Mouse (Mus musculus) neural tube, embryonic 11.5 days (tissue): ENCODE results near the gene Tead3. TPM values are rescaled to one million over a fixed set of nuclear protein-coding genes. Genes with fewer than 3 reads are reported as not detected.
A peak's percentile ranks its signal among the peaks of the same experiment; 100 is the strongest.

Experiments
- ATAC-seq: fragments of 200-750 bp; cut with Nextera tagmentation; 2 replicates; pipeline ENCODE4 v1.8.0; 2017; ENCODE audit warnings: moderate number of reproducible peaks, mild to moderate bottlenecking, moderate TSS enrichment, moderate library complexity; ENCODE audit not compliant: insufficient read depth, low FRiP score, low TSS enrichment
- DNase-seq: peaks from one replicate; pipeline ENCODE4 v3.0.0-alpha.2; 2015; ENCODE audit warnings: low spot score
- H3K27ac ChIP-seq: fragments of 300-500 bp; sonication (generic); 2 replicates; pipeline ENCODE4 v1.5.1; 2014; ENCODE audit warnings: low read depth, mild to moderate bottlenecking, low read length
- H3K27me3 ChIP-seq: fragments of 300-500 bp; sonication (generic); 2 replicates; pipeline ENCODE4 v1.6.1; 2014; ENCODE audit warnings: mild to moderate bottlenecking, low read length, mixed read lengths; ENCODE audit not compliant: control insufficient read depth, insufficient read depth
- H3K36me3 ChIP-seq: fragments of 300-500 bp; sonication (generic); 2 replicates; pipeline ENCODE4 v1.6.1; 2014; ENCODE audit warnings: mild to moderate bottlenecking, low read length, moderate library complexity, mixed read lengths; ENCODE audit not compliant: control insufficient read depth, insufficient read depth
- H3K4me1 ChIP-seq: fragments of 300-500 bp; sonication (generic); 2 replicates; pipeline ENCODE4 v1.6.1; 2014; ENCODE audit warnings: low read length, mixed read lengths; ENCODE audit not compliant: control insufficient read depth, insufficient read depth
- H3K4me2 ChIP-seq: fragments of 300-500 bp; sonication (generic); 2 replicates; pipeline ENCODE4 v1.6.1; 2014; ENCODE audit warnings: low read depth, mild to moderate bottlenecking, moderate library complexity
- H3K4me3 ChIP-seq: fragments of 300-500 bp; sonication (generic); 2 replicates; pipeline ENCODE4 v1.5.1; 2014; ENCODE audit warnings: low read depth, low read length
- H3K9ac ChIP-seq: fragments of 300-500 bp; sonication (generic); 2 replicates; pipeline ENCODE4 v1.6.1; 2014; ENCODE audit warnings: mild to moderate bottlenecking, low read length
- H3K9me3 ChIP-seq: fragments of 300-500 bp; sonication (generic); 2 replicates; pipeline ENCODE4 v1.6.1; 2016; ENCODE audit warnings: low read length; ENCODE audit not compliant: control insufficient read depth
- WGBS: fragments of 180-500 bp; shearing (Covaris S2); extraction: QIAGEN DNeasy Blood & Tissue Kit; methylation state at CpG from one replicate; pipeline ENCODE4 v1.1.7; 2014; 5-methylcytosine and 5-hydroxymethylcytosine counted together
- polyA plus RNA-seq: library from polyadenylated mRNA; unstranded; fragments of >200 nt; fragmentation: Nextera tagmentation; extraction: Ambion mirVana; gene quantifications from 2 replicates; pipeline ENCODE4 v1.2.1, GENCODE M21; 2014

Tead3 gene
- polyA plus RNA-seq, 1 experiment from 2014 or later = 4.5 TPM

DNA sequence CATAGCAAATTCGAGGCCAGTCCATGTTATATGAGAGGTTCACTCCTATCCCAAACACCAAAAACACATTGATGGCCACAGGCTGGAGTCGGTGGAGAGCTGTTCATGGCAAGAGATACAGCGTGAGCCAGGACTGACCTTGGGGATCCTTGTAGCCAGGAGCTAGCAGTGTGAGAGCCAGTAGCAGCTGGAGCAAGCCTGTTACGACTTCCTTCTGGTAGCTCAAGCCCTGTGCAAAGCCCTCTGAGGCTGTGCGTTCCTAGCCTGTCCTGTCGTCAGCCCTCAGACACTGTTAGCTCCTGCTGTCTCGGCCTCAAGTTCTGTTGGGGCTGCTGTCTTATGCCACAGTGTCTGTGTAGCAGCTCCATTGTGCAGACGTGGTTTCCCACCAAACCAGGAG, 26.8 kb downstream of the Tead3 start:
- H3K36me3 ChIP-seq = 0 out of 2 replicates have a peak, but pooled peaks cover 3% of the 10 kb centered on the region
- DNase-seq (no peak), ATAC-seq (no peak)
- H3K27ac ChIP-seq = no peak overlapping the region
- no peaks in the 10 kb centered on the region for H3K9me3 ChIP-seq
- WGBS = 90% methylated on average over 8 of the region's 8 CpGs
- H3K9ac ChIP-seq = no peak overlapping the region
- no peak overlapping the region for H3K4me2 ChIP-seq
- H3K4me3 ChIP-seq = no peak overlapping the region
- H3K27me3 ChIP-seq = no peaks in the 10 kb centered on the region
- H3K4me1 ChIP-seq = peaks cover 6% of the 10 kb centered on the region

DNA sequence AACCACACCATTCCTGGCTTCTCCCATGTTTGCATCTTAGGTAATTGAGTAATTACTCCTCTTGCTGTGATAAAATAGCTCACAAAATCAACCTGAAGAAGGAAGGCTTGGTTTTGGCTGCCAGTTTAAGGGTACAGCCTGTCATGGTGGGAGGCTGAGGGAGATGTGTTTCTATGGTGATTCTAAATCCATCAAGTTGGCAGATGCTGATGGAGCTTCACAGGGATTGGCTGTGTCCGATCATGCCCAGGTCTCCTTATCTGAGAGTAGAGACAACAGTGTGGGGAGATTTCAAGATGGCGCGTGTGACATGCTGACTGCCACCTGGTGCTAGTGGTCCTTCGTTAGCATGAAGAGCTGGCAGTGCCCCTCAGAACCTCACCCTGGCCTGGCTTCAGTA, 28.9 kb downstream of the Tead3 start:
- H3K4me2 ChIP-seq = no peak overlapping the region
- ATAC-seq (no peak), DNase-seq (no peak)
- H3K36me3 ChIP-seq = peaks cover 6% of the 10 kb centered on the region; the same call in 1 of the 2 replicates
- no peaks in the 10 kb centered on the region for H3K4me1 ChIP-seq
- no peak overlapping the region for H3K9ac ChIP-seq
- no peaks in the 10 kb centered on the region for H3K27me3 ChIP-seq
- no peaks in the 10 kb centered on the region for H3K9me3 ChIP-seq
- 98% methylated on average over 4 of the region's 4 CpGs for WGBS
- H3K4me3 ChIP-seq = no peak overlapping the region
- H3K27ac ChIP-seq = no peak overlapping the region

DNA sequence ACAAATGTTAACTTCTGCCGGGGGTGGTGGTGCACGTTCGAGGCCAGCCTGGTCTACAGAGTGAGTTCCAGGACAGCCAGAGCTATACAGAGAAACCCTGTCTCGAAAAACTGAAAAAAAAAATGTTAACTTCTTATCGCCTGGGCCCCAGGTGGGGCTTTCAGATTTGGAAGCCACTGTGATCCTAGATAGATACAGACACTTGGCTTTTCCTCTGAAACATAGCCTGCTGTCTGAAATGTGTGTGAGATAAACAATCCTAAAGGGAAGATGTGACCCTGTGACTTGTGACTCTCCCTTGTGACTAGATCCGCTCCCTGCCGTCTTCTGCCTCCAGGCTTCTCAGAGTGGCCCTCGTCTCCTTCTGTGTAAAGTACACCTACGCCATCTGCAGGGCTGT, 32.9 kb downstream of the Tead3 start:
- WGBS = 84% methylated on average over 9 of the region's 9 CpGs
- no peak overlapping the region for H3K4me3 ChIP-seq
- H3K36me3 ChIP-seq = peaks cover 4% of the 10 kb centered on the region
- no peak overlapping the region for H3K4me2 ChIP-seq
- H3K27ac ChIP-seq = no peak overlapping the region
- DNase-seq = no peak
- no peak overlapping the region for H3K9ac ChIP-seq
- ATAC-seq = no peak
- no peaks in the 10 kb centered on the region for H3K9me3 ChIP-seq
- no peaks in the 10 kb centered on the region for H3K27me3 ChIP-seq
- H3K4me1 ChIP-seq = no peaks in the 10 kb centered on the region; the same call in 1 of the 2 replicates

DNA sequence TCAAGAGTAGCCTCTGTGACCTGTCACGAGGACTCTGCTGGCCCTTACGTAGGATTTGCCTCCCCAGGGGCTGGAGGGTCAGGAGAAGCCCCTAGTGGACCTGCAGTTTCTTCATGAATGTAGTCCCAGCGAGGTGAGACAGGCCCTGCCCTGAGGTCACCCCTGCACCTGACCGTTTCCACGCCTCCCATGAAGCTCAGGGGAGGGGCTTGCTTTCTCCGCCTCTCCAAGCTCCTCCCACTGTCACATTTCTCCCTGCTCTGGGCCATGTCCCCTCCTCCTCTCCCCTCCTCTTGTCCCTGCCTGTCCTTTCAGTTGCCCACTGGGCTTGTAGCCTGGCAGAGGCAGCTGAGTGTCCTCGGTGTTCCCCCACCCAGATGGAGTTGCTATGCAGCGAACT, 33.5 kb downstream of the Tead3 start:
- WGBS = 66% methylated on average over 8 of the region's 8 CpGs
- Histone ChIP-seq H3K9ac (no peak overlapping the region), H3K4me2 (no peak overlapping the region), H3K36me3 (peaks cover 4% of the 10 kb centered on the region), H3K27ac (no peak overlapping the region), H3K9me3 (no peaks in the 10 kb centered on the region), H3K4me3 (no peak overlapping the region), H3K4me1 (no peaks in the 10 kb centered on the region; the same call in 1 of the 2 replicates), H3K27me3 (no peaks in the 10 kb centered on the region)
- ATAC-seq = no peak
- no peak for DNase-seq

DNA sequence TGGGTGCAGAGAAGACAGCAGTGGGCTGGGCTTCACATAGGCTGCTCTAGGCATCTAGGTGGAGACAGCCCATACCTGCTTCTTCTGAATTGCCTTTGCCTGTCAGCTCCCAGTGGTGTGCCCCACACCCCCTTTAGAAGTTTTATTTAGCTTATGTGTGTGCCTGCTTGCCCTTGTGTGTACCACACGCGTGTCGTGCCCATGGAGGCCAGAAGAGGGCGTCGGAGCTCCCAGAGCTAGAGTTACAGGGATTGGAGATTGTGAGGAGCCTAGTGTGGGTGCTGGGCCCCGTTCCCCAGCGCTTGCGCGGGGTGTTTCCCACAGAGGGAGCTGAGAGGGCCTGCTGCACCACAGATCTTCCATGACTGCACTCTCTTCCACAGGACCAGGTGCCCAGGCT, 34.1 kb downstream of the Tead3 start:
- Histone ChIP-seq H3K27ac (no peak overlapping the region), H3K9ac (no peak overlapping the region), H3K27me3 (no peaks in the 10 kb centered on the region), H3K4me3 (no peak overlapping the region), H3K4me1 (no peaks in the 10 kb centered on the region; the same call in 1 of the 2 replicates), H3K9me3 (no peaks in the 10 kb centered on the region), H3K4me2 (no peak overlapping the region), H3K36me3 (peaks cover 4% of the 10 kb centered on the region)
- ATAC-seq = no peak
- WGBS = 89% methylated on average over 9 of the region's 9 CpGs
- no peak for DNase-seq

DNA sequence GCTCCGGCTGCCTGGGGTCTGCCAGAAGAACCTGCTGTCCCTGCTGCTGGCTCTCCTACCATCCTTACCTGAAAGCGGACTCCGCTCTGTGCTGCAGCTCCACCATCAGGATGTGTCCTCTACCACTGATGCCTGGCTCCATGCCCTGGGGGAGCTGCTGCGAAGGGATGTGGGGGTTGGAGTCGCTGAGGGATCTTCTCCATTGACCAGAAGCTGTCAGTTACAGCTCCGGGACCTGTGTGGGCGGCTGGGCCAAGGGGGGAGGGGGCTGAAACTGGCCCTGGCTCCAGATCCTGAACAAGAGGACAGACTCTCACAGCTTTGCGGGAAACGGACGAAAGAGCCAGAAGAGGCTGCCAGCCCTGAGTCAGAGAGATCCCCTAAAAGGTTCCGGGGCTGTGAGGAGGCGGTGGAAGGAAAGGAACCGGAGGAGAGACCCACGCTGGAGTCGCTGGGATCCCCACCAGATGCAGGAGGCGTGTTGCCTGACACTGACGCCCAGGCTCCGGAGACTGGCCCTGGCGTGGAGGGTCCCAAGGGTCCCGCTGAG, 34.9 kb downstream of the Tead3 start:
- no peak for DNase-seq
- H3K4me2 ChIP-seq = no peak overlapping the region
- no peak for ATAC-seq
- WGBS = 90% methylated on average over 20 of the region's 20 CpGs
- H3K36me3 ChIP-seq = peaks cover 2% of the 10 kb centered on the region
- H3K4me3 ChIP-seq = no peak overlapping the region
- H3K27me3 ChIP-seq = no peaks in the 10 kb centered on the region
- H3K9ac ChIP-seq = no peak overlapping the region
- H3K9me3 ChIP-seq = no peaks in the 10 kb centered on the region
- H3K27ac ChIP-seq = no peak overlapping the region
- H3K4me1 ChIP-seq = no peaks in the 10 kb centered on the region; the same call in 1 of the 2 replicates

DNA sequence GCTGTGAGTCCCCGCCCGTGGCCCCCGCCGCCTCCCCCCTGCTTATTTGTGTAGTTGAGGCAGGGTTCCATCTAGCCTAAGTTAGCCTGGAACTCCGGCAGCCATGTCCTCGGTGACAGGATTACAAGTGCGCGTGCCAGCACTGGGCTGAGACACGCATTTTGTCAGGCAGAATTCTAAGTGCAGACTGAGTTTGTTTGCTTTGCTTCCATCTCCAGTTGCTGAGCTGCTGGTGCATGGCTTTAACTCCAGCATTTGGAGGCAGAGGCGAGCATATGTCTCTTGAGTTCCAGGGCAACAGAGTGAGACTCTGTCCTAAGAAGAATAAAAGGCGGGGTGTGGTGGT, 36.8 kb downstream of the Tead3 start:
- Histone ChIP-seq H3K9me3 (no peaks in the 10 kb centered on the region), H3K4me2 (peak overlapping the region; percentile 76), H3K27ac (peak overlapping the region; percentile 75), H3K27me3 (no peaks in the 10 kb centered on the region), H3K36me3 (peaks cover 2% of the 10 kb centered on the region), H3K4me1 (no peaks in the 10 kb centered on the region; the same call in 1 of the 2 replicates), H3K9ac (peak overlapping the region; percentile 87), H3K4me3 (peak overlapping the region; percentile 81)
- no peak for DNase-seq
- ATAC-seq = peak; percentile 20; the same call in 1 of the 2 replicates
- 1% methylated on average over 11 of the region's 11 CpGs for WGBS

DNA sequence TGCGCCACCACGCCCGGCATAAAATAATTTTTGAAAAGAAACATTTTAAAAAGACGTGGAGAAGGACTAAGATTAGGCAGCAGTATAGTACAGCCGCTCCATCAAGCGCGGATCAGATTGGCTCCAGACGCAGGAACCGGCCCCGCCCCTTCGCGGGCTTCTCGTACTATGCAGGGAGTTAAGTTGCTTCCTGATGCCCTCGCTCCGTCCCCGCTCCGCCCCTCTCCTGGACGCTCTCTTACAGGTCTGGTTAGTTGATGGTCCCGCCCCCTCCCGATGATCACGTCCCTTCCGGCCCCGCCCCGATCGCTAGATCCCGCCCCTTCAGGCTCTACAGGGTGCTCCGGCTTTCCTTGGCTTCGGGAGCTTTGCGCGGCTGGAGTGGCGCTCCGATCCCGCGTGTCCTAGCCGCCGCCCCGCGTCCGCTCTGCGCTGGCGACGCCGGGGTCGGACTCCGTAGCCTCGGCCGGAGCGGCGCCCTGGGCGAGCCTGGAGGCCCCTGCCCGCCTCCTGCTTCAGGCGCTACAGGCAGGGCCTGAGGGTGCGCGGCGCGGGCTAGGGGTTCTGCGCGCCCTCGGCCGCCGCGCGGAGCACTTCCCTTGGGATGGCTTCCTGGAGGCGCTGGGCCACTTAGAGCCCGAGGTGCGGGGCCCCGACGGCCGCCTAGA, 37.3 kb downstream of the Tead3 start, which contains the start of gene Fance:
Fance (plus strand) TSS at position 308 of the 668 bp plus-strand sequence.
- Histone ChIP-seq H3K4me1 (peaks cover 4% of the 10 kb centered on the region; the same call in 1 of the 2 replicates), H3K9ac (peak within 1 kb of the TSS; percentile 87), H3K36me3 (peaks cover 2% of the 10 kb centered on the region), H3K27me3 (no peaks in the 10 kb centered on the region), H3K4me2 (peak within 1 kb of the TSS; percentile 76), H3K27ac (peak within 1 kb of the TSS; percentile 75), H3K4me3 (peak within 1 kb of the TSS; percentile 81), H3K9me3 (no peaks in the 10 kb centered on the region)
- DNase-seq = peak; percentile 99
- peak; percentile 95 for ATAC-seq
- under 1% methylated on average over 62 of the region's 69 CpGs for WGBS
